Mouse (Mus musculus): Measurements from ENCODE around the gene Lrrc75b.

DNA sequence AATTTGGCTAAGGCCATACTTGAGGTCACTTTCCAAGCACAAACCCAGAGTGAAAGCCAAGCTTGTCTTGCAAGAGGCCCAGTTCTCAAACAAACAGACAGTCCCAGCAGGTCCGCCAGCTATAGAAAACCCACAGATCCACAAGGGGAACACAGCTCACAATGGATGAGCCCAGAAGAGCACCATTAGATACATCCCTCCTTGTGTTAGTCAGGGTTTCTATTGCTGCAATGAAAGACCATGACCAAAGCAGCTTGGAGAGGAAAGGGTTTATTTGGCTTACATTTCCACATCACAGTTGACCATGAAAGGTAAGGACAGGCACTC, 26.4 kb upstream of the Lrrc75b start:
- no peak for TF ChIP-seq POLR2A (IDR thresholded peaks at IDR 0.05; ENCODE audit: extremely low read depth, insufficient read depth, low read length)
- no peak for TF ChIP-seq CTCF (IDR thresholded peaks at IDR 0.05; ENCODE audit: extremely low read depth, insufficient read depth, low read length)
